Mouse (Mus musculus): ENCODE results near the gene Kdm1a. TPM values are rescaled to one million over a fixed set of nuclear protein-coding genes. Genes with fewer than 3 reads are reported as not detected.

Gene Kdm1a
- polyA plus RNA-seq, 1 experiment, result 205 TPM

DNA sequence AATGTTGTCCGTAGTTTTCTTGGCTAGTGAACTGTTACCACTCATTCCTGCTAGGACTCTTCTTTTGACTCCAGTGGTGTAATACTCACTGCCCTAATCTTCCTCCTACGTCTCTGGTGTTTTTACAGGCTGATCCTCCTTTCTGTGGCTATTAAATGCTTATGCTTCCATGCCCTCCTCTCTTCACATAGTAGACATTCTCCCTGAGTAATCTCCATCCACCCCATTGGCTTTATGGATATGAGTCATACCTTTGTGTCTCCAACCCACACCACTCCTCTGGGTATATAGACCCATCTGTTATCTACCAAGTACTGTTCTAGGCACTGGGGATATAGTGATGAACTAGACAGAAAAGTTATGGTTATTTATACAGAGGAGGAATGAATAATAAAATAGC lies 84.4 kb downstream of the Kdm1a start:
- TF ChIP-seq CTCF (IDR thresholded peaks at IDR 0.05; ENCODE audit: low read depth, low read length) (no peak), EP300 (IDR thresholded peaks at IDR 0.05; ENCODE audit: insufficient read depth, low read depth, low read length) (no peak), POLR2A (IDR thresholded peaks at IDR 0.05; ENCODE audit: insufficient read depth, low read length) (no peak)

DNA sequence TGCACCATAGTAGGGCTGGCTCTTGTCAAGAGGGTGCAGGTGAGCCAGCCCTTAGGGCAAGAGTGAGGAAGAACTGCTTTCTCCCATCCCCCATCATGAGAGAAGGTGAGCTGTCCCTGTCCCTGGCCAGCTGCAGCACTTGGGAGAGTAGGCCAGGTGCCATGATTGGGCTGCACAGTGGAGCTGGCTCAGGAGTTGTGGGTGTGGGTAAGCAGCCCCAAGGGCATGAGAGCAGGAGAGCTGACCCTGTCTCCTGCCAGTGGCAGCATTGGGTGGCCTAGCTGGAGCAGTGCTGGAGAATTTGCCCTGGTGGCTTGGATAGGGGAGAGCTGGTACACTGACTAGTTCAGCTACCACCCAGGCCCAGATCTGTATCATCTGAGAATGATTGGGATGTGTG lies 89.6 kb downstream of the Kdm1a start:
- H3K9ac ChIP-seq (ENCODE audit: low read depth, poor library complexity, severe bottlenecking), result no peak overlapping the region
- H3K27ac ChIP-seq (ENCODE audit: insufficient read depth, low read length), result no peak overlapping the region
- no peaks in the 10 kb centered on the region for H3K36me3 ChIP-seq (ENCODE audit: control insufficient read depth, insufficient read depth, low read length, poor library complexity, severe bottlenecking)
- TF ChIP-seq EP300 (IDR thresholded peaks at IDR 0.05; ENCODE audit: insufficient read depth, low read depth, low read length), result no peak
- no peak for TF ChIP-seq POLR2A (IDR thresholded peaks at IDR 0.05; ENCODE audit: insufficient read depth, low read length)
- TF ChIP-seq CTCF (IDR thresholded peaks at IDR 0.05; ENCODE audit: low read depth, low read length), result no peak
- no peak overlapping the region for H3K4me3 ChIP-seq (ENCODE audit: low read depth, low read length)
- H3K27me3 ChIP-seq (ENCODE audit: control insufficient read depth, insufficient read depth, low read length, poor library complexity, severe bottlenecking), result no peaks in the 10 kb centered on the region
- no peaks in the 10 kb centered on the region for H3K4me1 ChIP-seq (ENCODE audit: control insufficient read depth, insufficient read depth, low read length)
- no peaks in the 10 kb centered on the region for H3K9me3 ChIP-seq (replicated peaks; ENCODE audit: control insufficient read depth, insufficient read depth, low read length, poor library complexity, severe bottlenecking)

More for the DNA sequence above, 84.4 kb downstream of the Kdm1a start:
- no peaks in the 10 kb centered on the region for H3K4me1 ChIP-seq (ENCODE audit: control insufficient read depth, insufficient read depth, low read length)
- no peaks in the 10 kb centered on the region for H3K27me3 ChIP-seq (ENCODE audit: control insufficient read depth, insufficient read depth, low read length, poor library complexity, severe bottlenecking)
- H3K9me3 ChIP-seq (replicated peaks; ENCODE audit: control insufficient read depth, insufficient read depth, low read length, poor library complexity, severe bottlenecking), result no peaks in the 10 kb centered on the region
- H3K9ac ChIP-seq (ENCODE audit: low read depth, poor library complexity, severe bottlenecking), result no peak overlapping the region
- H3K36me3 ChIP-seq (ENCODE audit: control insufficient read depth, insufficient read depth, low read length, poor library complexity, severe bottlenecking), result no peaks in the 10 kb centered on the region
- H3K27ac ChIP-seq (ENCODE audit: insufficient read depth, low read length), result no peak overlapping the region
- no peak overlapping the region for H3K4me3 ChIP-seq (ENCODE audit: low read depth, low read length)

DNA sequence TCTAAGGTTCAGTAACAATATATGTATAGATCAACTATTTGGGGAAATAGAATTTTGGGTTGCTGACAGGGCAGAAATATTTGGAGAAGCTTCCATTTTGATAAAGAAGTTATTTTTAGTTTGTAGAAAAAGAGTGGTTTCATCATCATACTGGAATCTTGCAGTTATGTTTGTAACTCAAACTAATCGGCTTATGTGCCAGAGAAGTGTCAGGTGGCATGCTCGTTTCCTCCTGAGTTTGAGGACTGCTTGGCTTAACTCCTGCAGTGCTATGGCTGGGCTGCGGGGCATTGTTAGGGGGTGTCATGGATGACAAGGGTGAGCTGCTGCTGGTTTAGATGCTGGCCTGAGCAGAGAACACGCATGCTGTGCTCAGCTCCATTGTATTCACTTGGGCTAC lies 90.8 kb downstream of the Kdm1a start:
- no peak for TF ChIP-seq EP300 (IDR thresholded peaks at IDR 0.05; ENCODE audit: insufficient read depth, low read depth, low read length)
- TF ChIP-seq CTCF (IDR thresholded peaks at IDR 0.05; ENCODE audit: low read depth, low read length), result no peak
- no peak for TF ChIP-seq POLR2A (IDR thresholded peaks at IDR 0.05; ENCODE audit: insufficient read depth, low read length)

DNA sequence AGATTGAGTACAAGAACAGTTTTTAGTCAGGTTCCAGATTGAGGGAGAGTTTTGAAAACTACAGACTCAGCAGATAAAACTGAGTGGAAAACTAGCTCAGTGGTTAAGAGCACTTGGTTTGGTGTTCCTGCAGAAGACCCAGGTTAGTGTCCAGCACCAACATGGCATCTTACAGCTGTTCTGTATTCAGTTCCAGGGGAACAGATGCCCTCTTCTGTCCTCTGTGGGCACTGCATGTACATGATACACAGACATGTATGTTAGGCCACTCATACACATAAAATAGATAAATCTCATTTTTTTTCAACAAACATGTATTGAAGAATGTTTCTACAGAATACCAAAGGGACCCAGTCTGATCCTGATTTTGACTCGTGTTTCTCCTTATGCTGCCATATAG lies 92.7 kb downstream of the Kdm1a start:
- Histone ChIP-seq H3K9ac (ENCODE audit: low read depth, poor library complexity, severe bottlenecking) (no peak overlapping the region), H3K4me1 (ENCODE audit: control insufficient read depth, insufficient read depth, low read length) (no peaks in the 10 kb centered on the region), H3K27me3 (ENCODE audit: control insufficient read depth, insufficient read depth, low read length, poor library complexity, severe bottlenecking) (no peaks in the 10 kb centered on the region), H3K9me3 (replicated peaks; ENCODE audit: control insufficient read depth, insufficient read depth, low read length, poor library complexity, severe bottlenecking) (no peaks in the 10 kb centered on the region), H3K4me3 (ENCODE audit: low read depth, low read length) (no peak overlapping the region), H3K36me3 (ENCODE audit: control insufficient read depth, insufficient read depth, low read length, poor library complexity, severe bottlenecking) (no peaks in the 10 kb centered on the region), H3K27ac (ENCODE audit: insufficient read depth, low read length) (no peak overlapping the region)
- TF ChIP-seq EP300 (IDR thresholded peaks at IDR 0.05; ENCODE audit: insufficient read depth, low read depth, low read length) (no peak), CTCF (IDR thresholded peaks at IDR 0.05; ENCODE audit: low read depth, low read length) (no peak), POLR2A (IDR thresholded peaks at IDR 0.05; ENCODE audit: insufficient read depth, low read length) (no peak)

More for the DNA sequence above, 90.8 kb downstream of the Kdm1a start:
- Histone ChIP-seq H3K36me3 (ENCODE audit: control insufficient read depth, insufficient read depth, low read length, poor library complexity, severe bottlenecking) (no peaks in the 10 kb centered on the region), H3K4me1 (ENCODE audit: control insufficient read depth, insufficient read depth, low read length) (no peaks in the 10 kb centered on the region), H3K27me3 (ENCODE audit: control insufficient read depth, insufficient read depth, low read length, poor library complexity, severe bottlenecking) (no peaks in the 10 kb centered on the region), H3K9me3 (replicated peaks; ENCODE audit: control insufficient read depth, insufficient read depth, low read length, poor library complexity, severe bottlenecking) (no peaks in the 10 kb centered on the region), H3K27ac (ENCODE audit: insufficient read depth, low read length) (no peak overlapping the region), H3K9ac (ENCODE audit: low read depth, poor library complexity, severe bottlenecking) (no peak overlapping the region), H3K4me3 (ENCODE audit: low read depth, low read length) (no peak overlapping the region)

DNA sequence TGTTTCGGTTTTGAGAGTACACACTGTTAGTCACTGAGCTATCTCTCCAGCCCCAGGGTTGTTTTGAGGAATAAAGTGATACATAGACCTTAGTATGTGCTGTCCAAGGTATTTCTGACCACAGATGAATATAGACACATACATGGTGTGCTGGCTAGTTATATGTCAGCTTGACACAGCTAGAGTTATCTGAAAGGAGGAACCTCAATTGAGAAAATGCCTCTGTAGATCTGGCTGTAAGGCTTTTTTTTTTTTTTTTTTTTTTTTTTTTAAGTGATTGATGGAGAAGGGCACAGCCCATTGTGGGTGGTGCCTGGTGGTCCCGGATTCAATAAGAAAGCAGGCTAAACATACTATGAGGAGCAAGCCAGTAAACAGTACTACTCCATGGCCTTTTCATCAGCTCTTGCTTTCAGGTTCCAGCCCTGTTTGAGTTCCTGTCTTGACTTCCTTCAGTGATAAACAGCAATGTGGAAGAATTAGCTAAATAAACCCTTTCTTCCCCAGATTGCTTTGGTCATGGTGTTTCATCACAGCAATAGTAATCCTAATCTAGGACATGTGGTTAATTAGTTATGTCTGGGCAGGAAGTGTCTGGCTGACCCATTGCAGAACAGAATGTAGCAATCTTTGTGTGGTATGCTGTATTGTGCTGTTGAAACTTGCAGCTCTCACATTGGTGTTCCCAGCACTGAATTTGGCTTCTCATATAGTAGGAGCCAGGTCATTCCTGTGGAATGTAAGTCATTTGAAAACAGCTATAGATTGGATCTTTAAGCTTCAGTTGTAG lies 96.9 kb downstream of the Kdm1a start:
- TF ChIP-seq CTCF (IDR thresholded peaks at IDR 0.05; ENCODE audit: low read depth, low read length) (no peak), EP300 (IDR thresholded peaks at IDR 0.05; ENCODE audit: insufficient read depth, low read depth, low read length) (no peak), POLR2A (IDR thresholded peaks at IDR 0.05; ENCODE audit: insufficient read depth, low read length) (no peak)
- Histone ChIP-seq H3K9me3 (replicated peaks; ENCODE audit: control insufficient read depth, insufficient read depth, low read length, poor library complexity, severe bottlenecking) (no peaks in the 10 kb centered on the region), H3K4me1 (ENCODE audit: control insufficient read depth, insufficient read depth, low read length) (no peaks in the 10 kb centered on the region)

More for the DNA sequence above, 96.9 kb downstream of the Kdm1a start:
- Histone ChIP-seq H3K9ac (ENCODE audit: low read depth, poor library complexity, severe bottlenecking) (no peak overlapping the region), H3K27me3 (ENCODE audit: control insufficient read depth, insufficient read depth, low read length, poor library complexity, severe bottlenecking) (no peaks in the 10 kb centered on the region), H3K4me3 (ENCODE audit: low read depth, low read length) (no peak overlapping the region), H3K27ac (ENCODE audit: insufficient read depth, low read length) (no peak overlapping the region), H3K36me3 (ENCODE audit: control insufficient read depth, insufficient read depth, low read length, poor library complexity, severe bottlenecking) (no peaks in the 10 kb centered on the region)

Other genes with a start within 250 kb of the Kdm1a start
- 1.1 and 1.2 TPM in 2 replicates for gene Htr1d, start 179.2 kb downstream of the Kdm1a start, polyA plus RNA-seq (2011; ENCODE audit: insufficient read depth, insufficient read length, low read depth, missing spikeins)
- 0.40 and 0.46 TPM in 2 replicates for gene 6030445D17Rik, start 140.5 kb downstream of the Kdm1a start, polyA plus RNA-seq (2011; ENCODE audit: insufficient read depth, insufficient read length, low read depth, missing spikeins)
- gene Luzp1, start 133.0 kb downstream of the Kdm1a start, polyA plus RNA-seq (2011; ENCODE audit: insufficient read depth, insufficient read length, low read depth, missing spikeins), result 67.6 and 73.0 TPM in 2 replicates
- not detected in 2 replicates for gene Tex46, start 7.7 kb upstream of the Kdm1a start, polyA plus RNA-seq (2011; ENCODE audit: insufficient read depth, insufficient read length, low read depth, missing spikeins)
- not detected in 2 replicates for gene Lactbl1, start 19.9 kb upstream of the Kdm1a start, polyA plus RNA-seq (2011; ENCODE audit: insufficient read depth, insufficient read length, low read depth, missing spikeins)
- 15.1 and 15.5 TPM in 2 replicates for gene Ephb2, start 233.3 kb upstream of the Kdm1a start, polyA plus RNA-seq (2011; ENCODE audit: insufficient read depth, insufficient read length, low read depth, missing spikeins)